Mouse (Mus musculus): ENCODE data around the gene Snx30.

GRCm38 (mm10) chr4:59760636-59761364, 44.8 kb upstream of the Snx30 start:
- no peak for TF ChIP-seq KAT2A (conservative IDR thresholded peaks at IDR 0.05; ENCODE audit: low read depth, low read length)
- peak; percentile 43 to 58 (median 45) for TF ChIP-seq CTCF (IDR thresholded peaks at IDR 0.05 in 2 of 3, conservative IDR thresholded peaks at IDR 0.05 in 1 of 3; ENCODE audit: control insufficient read depth in 1 of 3, insufficient read depth in 1 of 3, low read depth in 2 of 3, low read length in 3 of 3, poor library complexity in 1 of 3, severe bottlenecking in 1 of 3)

All from MEL (cell line).